Mouse (Mus musculus) embryonic facial prominence, embryonic 14.5 days (tissue): ENCODE data around the gene Olfr697. TPM values are rescaled to one million over a fixed set of nuclear protein-coding genes. Genes with fewer than 3 reads are reported as not detected.
"Not testable (repeated sequence)": the region's sequence is repeated elsewhere in the genome, so short reads cannot be mapped to it uniquely, and the experiment has no call there.

Source experiments
- ATAC-seq: fragments of 200-750 bp; cut with Nextera tagmentation; 2 replicates; pipeline ENCODE4 v1.8.0; 2017; ENCODE audit warnings: low read depth, moderate number of reproducible peaks, moderate TSS enrichment
- DNase-seq: peaks from one replicate; pipeline ENCODE4 v3.0.0-alpha.2; 2015; ENCODE audit warnings: low spot score
- H3K27ac ChIP-seq: fragments of 300-500 bp; sonication (generic); replicated peaks from 2 replicates; pipeline ENCODE4 v1.5.1; 2014; ENCODE audit warnings: low read depth, mild to moderate bottlenecking, low read length, moderate library complexity
- H3K27me3 ChIP-seq: fragments of 300-500 bp; sonication (generic); replicated peaks from 2 replicates; pipeline ENCODE4 v1.6.1; 2014; ENCODE audit warnings: low read length; ENCODE audit not compliant: control insufficient read depth, insufficient read depth
- H3K36me3 ChIP-seq: fragments of 300-500 bp; sonication (generic); 2 replicates; pipeline ENCODE4 v1.6.1; 2014; ENCODE audit warnings: low read length, mixed read lengths; ENCODE audit not compliant: control insufficient read depth, insufficient read depth
- H3K4me1 ChIP-seq: fragments of 300-500 bp; sonication (generic); 2 replicates; pipeline ENCODE4 v1.6.1; 2014; ENCODE audit warnings: antibody characterized with exemption, low read length; ENCODE audit not compliant: control insufficient read depth, insufficient read depth
- H3K4me2 ChIP-seq: fragments of 300-500 bp; sonication (generic); 2 replicates; pipeline ENCODE4 v1.6.1; 2014; ENCODE audit warnings: low read depth, mild to moderate bottlenecking, low read length, moderate library complexity, mixed read lengths
- H3K4me3 ChIP-seq: fragments of 300-500 bp; sonication (generic); 2 replicates; pipeline ENCODE4 v1.5.1; 2014; ENCODE audit warnings: low read depth, mild to moderate bottlenecking, low read length
- H3K9ac ChIP-seq: fragments of 300-500 bp; sonication (generic); 2 replicates; pipeline ENCODE4 v1.6.1; 2014; ENCODE audit warnings: low read depth, mild to moderate bottlenecking, low read length, moderate library complexity, mixed read lengths
- H3K9me3 ChIP-seq: fragments of 300-500 bp; sonication (generic); 2 replicates; pipeline ENCODE4 v1.6.1; 2016; ENCODE audit warnings: low read length; ENCODE audit not compliant: control insufficient read depth
- whole genome bisulfite sequencing: fragments of 180-500 bp; shearing (Covaris S2); extraction: QIAGEN DNeasy Blood & Tissue Kit; methylation state at CpG from one replicate; pipeline ENCODE4 v1.1.7; 2014; 5-methylcytosine and 5-hydroxymethylcytosine counted together
- polyA plus RNA-seq: library from polyadenylated mRNA; unstranded; fragments of >200 nt; fragmentation: Nextera tagmentation; extraction: Ambion mirVana; gene quantifications from 2 replicates; pipeline ENCODE4 v1.2.1, GENCODE M21; 2014

Gene Olfr697
- 0.20 TPM in 1 of 2 replicates, not detected in the other for polyA plus RNA-seq

DNA sequence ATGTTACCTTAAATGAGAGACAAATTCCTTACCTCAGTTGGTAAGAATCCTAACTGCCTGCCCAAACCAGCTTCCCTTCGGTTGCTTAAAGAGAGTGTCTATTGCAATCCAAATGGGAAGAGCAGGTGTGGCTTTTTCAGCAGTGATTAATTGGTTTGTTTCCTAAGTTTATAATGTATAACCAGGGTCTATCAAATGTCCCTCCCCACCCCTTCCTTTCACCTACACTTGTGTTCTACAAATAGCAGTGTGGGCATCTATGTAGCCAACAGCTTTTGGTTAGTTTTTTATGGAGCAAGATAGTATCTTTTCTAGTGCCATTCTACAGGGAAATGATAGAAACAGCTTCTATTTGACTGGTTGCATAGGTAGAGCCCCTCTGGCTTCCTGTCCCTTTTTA, at the start of gene Olfr697:
TSS of gene Olfr697 (minus strand) at position 101 of the 400 bp plus-strand sequence.
- ATAC-seq, result no peak
- H3K27ac ChIP-seq, result no peak within 1 kb of the TSS

DNA sequence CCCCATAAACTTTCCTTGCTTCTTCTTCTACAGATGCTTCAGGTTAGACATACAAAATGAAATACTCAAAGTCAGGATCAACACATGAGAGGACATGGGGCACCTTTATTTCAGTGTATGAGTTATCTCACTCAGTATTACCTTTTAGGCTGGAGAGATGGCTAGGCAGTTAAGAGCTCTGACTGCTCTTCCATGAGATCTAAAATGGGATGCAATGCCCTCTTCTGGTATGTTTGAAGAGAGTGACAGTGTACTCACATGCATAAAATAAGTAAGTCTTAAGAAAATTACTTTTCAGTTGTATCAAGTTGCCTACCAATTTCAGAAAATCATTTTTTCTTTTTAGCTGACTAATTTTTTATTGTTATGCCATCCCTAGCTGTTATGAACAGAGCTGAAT, 46.1 kb upstream of the Olfr697 start:
- DNase-seq (no peak), ATAC-seq (no peak)
- H3K4me3 ChIP-seq, result no peak overlapping the region
- no peaks in the 10 kb centered on the region for H3K36me3 ChIP-seq
- H3K9ac ChIP-seq, result no peak overlapping the region
- no peak overlapping the region for H3K4me2 ChIP-seq
- no peaks in the 10 kb centered on the region for H3K9me3 ChIP-seq
- H3K27me3 ChIP-seq, result no peaks in the 10 kb centered on the region
- H3K4me1 ChIP-seq, result no peaks in the 10 kb centered on the region
- no peak overlapping the region for H3K27ac ChIP-seq

More for the DNA sequence above, at the start of gene Olfr697:
- Histone ChIP-seq H3K9ac (no peak within 1 kb of the TSS), H3K9me3 (no peaks in the 10 kb centered on the region), H3K4me2 (no peak within 1 kb of the TSS), H3K36me3 (no peaks in the 10 kb centered on the region), H3K27me3 (no peaks in the 10 kb centered on the region), H3K4me3 (no peak within 1 kb of the TSS), H3K4me1 (no peaks in the 10 kb centered on the region)
- no peak for DNase-seq
- 78% methylated on average over 1 of the region's 1 CpGs for WGBS

DNA sequence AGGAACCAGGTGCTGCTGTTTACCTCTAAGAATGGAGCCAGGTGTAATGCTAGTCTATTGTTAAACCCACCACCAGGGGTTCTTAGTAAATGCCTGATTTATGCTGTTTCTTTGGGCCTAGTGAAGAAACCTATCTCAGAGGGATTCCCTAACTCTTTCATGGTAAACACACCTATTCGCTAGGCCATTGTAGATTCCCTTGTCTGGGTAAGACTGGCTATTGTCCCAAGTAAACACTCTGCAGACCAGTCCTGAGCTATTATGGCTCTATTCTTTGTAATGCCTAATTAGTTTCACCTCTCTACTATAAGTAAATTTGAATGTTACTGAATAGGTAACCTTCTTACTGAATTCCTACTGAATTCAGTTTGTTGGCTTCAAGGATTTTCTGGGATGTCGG, 18.8 kb upstream of the Olfr697 start:
- H3K27ac ChIP-seq, H3K4me3 ChIP-seq, ATAC-seq, H3K4me2 ChIP-seq, H3K9ac ChIP-seq, H3K36me3 ChIP-seq, H3K4me1 ChIP-seq, H3K27me3 ChIP-seq, DNase-seq, H3K9me3 ChIP-seq: not testable (repeated sequence)
- WGBS, result 88% methylated on average over 2 of the region's 2 CpGs

DNA sequence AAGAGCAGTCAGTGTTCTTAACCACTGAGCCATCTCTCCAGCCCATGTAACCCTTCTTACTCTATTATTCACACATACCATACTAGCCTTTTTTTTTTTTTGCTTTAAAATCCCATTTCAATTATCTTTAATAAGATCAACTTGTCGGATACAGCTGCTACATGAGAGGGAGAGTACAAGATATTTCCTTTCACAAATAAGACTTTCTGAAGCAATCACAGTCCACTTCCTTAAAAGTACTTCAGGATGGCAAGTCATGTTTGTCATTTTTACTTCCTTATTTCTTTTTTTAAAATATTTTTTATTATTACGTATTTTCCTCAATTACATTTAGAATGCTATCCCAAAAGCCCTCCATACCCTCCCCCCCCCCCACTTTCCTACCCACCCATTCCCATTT, 16.6 kb upstream of the Olfr697 start:
- H3K36me3 ChIP-seq, result no peaks in the 10 kb centered on the region
- no peak overlapping the region for H3K4me2 ChIP-seq
- 79% methylated on average over 2 of the region's 2 CpGs for WGBS
- no peak overlapping the region for H3K27ac ChIP-seq
- no peak overlapping the region for H3K9ac ChIP-seq
- no peaks in the 10 kb centered on the region for H3K27me3 ChIP-seq
- no peak for DNase-seq
- no peak for ATAC-seq
- no peaks in the 10 kb centered on the region for H3K4me1 ChIP-seq
- H3K9me3 ChIP-seq, result peaks cover 3% of the 10 kb centered on the region; the same call in 1 of the 2 replicates
- no peak overlapping the region for H3K4me3 ChIP-seq

DNA sequence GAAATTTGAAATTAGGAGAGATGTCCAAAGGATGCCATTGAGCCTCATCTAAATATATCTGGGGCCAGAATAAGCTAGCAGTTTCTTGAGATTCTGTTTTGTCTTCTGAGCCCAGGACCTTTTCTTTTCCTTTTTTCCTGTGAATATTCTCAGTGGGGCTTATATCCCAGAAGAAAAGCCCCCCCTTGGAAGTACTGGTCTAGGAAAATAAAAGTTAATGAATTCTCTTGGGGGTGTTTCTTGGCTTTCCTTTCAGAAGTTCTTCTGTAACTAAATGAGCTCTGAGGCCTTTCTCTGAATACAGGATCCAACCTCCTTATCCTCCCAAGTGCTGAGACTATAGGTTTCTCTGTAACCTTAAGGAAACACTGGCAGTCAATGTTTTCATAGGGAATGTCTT, 13.1 kb upstream of the Olfr697 start, which contains the start of gene Olfr698:
TSS of gene Olfr698 (minus strand) at position 101 of the 400 bp plus-strand sequence.
- Histone ChIP-seq H3K36me3 (no peaks in the 10 kb centered on the region), H3K9ac (no peak within 1 kb of the TSS), H3K4me1 (no peaks in the 10 kb centered on the region), H3K4me3 (no peak within 1 kb of the TSS), H3K4me2 (no peak within 1 kb of the TSS), H3K27me3 (no peaks in the 10 kb centered on the region), H3K27ac (no peak within 1 kb of the TSS), H3K9me3 (peaks cover 3% of the 10 kb centered on the region; the same call in 1 of the 2 replicates)
- ATAC-seq (no peak), DNase-seq (no peak)

DNA sequence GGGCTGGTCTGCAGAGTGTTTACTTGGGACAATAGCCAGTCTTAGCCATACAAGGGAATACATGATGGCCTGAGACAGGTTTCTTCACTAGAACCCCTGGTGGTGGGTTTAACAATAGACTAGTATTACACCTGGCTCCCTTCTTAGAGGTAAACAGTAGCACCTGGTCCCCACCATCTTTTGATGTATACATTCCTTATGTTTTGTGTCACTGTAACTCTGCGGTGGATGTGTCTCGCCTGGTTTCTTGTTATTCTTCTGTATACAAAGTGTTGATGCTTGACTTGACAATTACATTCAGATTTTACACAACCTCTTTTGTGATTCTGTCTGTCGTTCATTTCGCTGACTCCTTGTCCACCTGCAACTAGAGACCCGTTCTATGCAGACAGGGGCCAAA, 3.6 kb upstream of the Olfr697 start:
- Histone ChIP-seq H3K4me3 (no peak overlapping the region), H3K9ac (no peak overlapping the region), H3K4me2 (no peak overlapping the region), H3K36me3 (no peaks in the 10 kb centered on the region), H3K27me3 (no peaks in the 10 kb centered on the region), H3K27ac (no peak overlapping the region), H3K4me1 (no peaks in the 10 kb centered on the region), H3K9me3 (no peaks in the 10 kb centered on the region)
- no peak for DNase-seq
- no peak for ATAC-seq
- 78% methylated on average over 5 of the region's 5 CpGs for WGBS

DNA sequence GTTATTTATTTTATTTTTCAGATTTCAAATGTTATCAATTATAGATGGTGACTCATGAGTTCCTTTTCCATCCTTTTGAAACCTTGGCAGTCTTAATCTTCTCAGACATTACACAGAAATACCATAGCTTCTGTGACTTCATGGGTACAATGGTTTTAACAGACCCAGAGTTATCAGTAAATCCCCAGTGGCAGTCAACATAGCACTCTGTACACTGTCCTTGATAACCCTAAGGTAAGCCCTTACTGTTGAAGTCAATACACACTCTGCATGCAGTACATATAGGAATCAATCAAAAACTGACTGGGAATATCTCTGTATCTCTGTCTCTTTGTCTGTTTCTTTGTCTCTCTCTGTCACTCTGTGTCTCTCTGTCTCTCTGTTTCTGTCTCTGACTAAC, 5.2 kb downstream of the Olfr697 start:
- no peaks in the 10 kb centered on the region for H3K36me3 ChIP-seq
- no peak overlapping the region for H3K9ac ChIP-seq
- H3K4me2 ChIP-seq, result no peak overlapping the region
- no peak overlapping the region for H3K27ac ChIP-seq
- no peak overlapping the region for H3K4me3 ChIP-seq
- H3K27me3 ChIP-seq, result no peaks in the 10 kb centered on the region
- 0 out of 2 replicates have a peak, but pooled peaks cover 2% of the 10 kb centered on the region for H3K9me3 ChIP-seq
- ATAC-seq (no peak), DNase-seq (no peak)
- H3K4me1 ChIP-seq, result no peaks in the 10 kb centered on the region

DNA sequence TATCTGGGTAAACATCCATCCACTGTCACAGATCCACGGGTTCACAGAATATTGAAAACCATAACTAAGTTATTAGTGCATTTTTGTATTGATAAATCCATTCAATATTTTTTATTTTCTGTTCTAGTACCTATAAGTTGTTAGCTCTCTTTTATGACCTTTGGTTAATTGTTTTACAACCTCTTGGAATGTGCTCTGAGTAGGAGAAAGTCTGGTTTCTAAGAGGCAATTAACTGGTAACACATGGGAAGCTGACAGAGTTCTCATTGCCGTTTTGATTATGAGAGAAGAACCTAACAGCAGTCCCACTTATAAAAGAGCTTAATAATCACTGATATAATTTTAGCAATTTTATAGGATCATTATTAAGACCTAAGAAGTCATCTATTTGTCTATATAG, 8.5 kb downstream of the Olfr697 start:
- Histone ChIP-seq H3K4me3 (no peak overlapping the region), H3K4me1 (no peaks in the 10 kb centered on the region), H3K27ac (no peak overlapping the region), H3K4me2 (no peak overlapping the region), H3K27me3 (no peaks in the 10 kb centered on the region), H3K9ac (no peak overlapping the region), H3K36me3 (no peaks in the 10 kb centered on the region), H3K9me3 (0 out of 2 replicates have a peak, but pooled peaks cover 2% of the 10 kb centered on the region)
- 57% methylated on average over 2 of the region's 2 CpGs for WGBS
- ATAC-seq (no peak), DNase-seq (no peak)

DNA sequence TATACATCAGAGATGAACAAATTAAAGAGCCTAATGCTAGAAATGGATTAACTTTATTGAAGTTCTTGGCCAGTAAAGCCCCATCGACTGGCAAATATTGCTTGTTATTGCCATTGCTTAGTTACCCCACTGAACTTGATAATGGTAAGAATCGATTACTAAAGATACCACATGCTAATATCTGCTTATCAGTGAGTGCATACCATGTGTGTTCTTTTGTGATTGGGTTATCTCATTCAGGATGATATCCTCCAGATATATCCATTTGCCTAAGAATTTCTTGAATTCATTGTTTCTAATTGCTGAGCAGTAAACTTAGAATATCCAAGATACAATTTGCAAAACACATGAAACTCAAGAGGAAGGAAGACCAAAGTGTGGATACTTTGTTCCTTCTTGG, 16.6 kb downstream of the Olfr697 start:
- H3K4me2 ChIP-seq, H3K27me3 ChIP-seq, H3K9ac ChIP-seq, DNase-seq, H3K27ac ChIP-seq, H3K9me3 ChIP-seq, H3K36me3 ChIP-seq, H3K4me1 ChIP-seq, ATAC-seq, H3K4me3 ChIP-seq: not testable (repeated sequence)
- 84% methylated on average over 2 of the region's 2 CpGs for WGBS
